Mouse (Mus musculus) CD4-positive, CD25-positive, alpha-beta regulatory T cell (primary cell): Measurements from ENCODE around the gene Cidec. TPM values are rescaled to one million over a fixed set of nuclear protein-coding genes. Genes with fewer than 3 reads are reported as not detected.

ENCODE experiments used
- polyA plus RNA-seq: library from polyadenylated mRNA; unstranded; fragments of 100-300 nt; shearing (Covaris generic); gene quantifications from one replicate; pipeline ENCODE4 v1.2.1, GENCODE M21; 2017

Gene Cidec
- not detected for polyA plus RNA-seq

DNA sequence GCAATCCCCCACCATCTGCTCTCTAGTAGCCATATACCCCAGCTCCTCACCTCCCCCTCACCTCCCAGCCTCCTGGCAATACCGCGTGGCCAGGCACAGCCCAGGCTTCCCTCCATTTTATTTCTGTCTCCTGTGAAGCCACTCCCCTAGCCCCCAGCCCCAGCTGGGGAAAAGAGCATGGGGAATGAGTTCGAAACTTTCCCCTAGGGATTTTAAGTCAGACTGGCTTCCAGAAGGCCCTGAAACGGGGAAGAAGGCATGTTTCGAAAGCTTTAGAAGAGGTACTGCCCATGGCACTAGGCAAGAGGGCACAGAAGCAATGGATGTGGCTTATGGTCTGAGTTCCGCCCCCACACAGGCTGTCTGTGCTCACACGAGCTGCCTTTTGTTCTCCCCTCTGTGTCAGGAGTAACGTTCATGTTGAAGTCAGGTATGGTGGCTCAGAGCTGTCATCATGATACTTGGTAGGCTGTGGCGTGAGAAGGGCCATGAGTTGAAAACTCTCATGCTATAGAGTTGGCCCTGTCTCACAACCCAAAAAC lies at the start of gene Cidec:
Gene Cidec (minus strand): TSS at position 97 of the 542 bp plus-strand sequence.

DNA sequence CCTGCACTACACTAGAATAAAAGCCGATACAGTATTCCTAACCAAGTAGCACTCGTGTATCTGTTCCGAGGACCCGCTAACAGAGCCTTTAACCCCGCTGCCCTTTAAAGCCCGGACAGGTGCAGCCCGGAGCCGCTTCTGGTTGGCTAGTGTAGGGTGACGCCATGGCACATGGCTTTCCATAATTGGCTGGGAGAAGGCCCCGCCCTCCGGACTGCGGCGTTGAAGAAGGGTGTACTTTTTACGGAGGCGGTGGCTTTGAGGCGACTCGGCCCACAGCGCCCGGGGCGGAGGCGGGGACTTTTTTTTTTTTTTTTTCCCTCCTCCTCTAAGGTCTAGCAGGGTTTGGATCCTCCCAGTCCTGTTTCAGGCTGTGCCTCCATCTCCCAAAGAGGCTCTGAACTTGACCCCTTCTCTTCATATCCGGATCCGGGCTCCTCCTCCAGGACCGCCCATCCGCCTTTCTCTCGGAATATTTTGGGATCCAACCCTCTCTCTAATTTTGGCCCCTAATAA lies 47.6 kb upstream of the Cidec start, which contains the start of gene Creld1:
Gene Creld1 (plus strand): TSS at position 198 of the 516 bp plus-strand sequence.

DNA sequence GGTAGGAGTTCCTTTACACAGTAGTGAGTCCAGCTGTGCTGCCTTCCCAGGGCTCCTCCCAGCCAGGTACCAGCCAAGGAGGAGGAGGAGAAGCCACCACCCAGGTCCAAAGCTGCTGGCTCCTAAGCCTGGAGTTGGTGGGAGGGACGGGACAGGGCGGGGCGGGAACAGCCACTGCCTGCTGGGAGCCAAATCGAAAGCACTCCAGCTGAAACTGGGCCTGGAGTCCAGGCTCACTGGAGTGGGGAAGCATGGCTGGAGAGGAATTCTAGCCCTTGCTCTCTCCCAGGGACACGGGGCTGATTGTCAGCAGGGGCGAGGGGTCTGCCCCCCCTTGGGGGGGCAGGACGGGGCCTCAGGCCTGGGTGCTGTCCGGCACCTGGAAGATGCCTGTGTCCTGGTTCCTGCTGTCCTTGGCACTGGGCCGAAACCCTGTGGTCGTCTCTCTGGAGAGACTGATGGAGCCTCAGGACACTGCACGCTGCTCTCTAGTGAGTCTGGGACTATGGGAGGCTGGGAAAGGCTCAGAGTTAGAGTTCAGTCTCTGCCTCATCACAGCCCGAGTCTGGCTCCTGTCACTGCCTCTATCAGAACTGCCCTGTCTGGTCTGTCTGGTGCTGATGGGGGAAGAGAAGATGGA lies 35.9 kb upstream of the Cidec start, which contains the start of gene Il17rc:
Gene Il17rc (plus strand): TSS at position 131 of the 640 bp plus-strand sequence.

DNA sequence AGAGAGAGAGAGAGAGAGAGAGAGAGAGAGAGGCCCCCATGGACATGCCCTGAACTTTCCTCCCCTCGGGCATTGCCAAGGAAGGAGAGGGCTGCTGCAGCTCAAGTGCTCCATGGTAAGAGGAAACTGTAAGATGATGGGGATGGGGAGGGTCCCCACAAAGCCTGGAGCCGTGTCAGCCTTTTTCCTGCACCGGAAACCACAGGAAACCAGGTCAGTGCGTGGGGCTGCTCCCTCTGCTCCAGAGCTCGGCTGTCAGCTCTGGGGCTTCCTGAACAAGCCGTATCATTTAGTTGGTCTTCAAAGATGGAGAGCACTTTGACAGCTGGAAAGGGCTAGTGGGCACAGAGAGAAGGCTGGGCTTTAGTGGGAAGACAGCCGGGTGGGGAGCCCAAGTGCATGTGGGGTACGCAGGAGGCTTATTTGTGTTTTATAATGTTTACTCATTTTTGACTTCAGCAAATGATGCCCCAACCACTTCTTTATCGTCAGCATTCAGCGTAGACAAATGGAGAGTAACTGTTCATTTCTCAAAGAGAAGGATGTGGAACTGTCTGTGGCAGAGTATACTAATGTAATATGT lies 22.5 kb upstream of the Cidec start, which contains the start of gene Il17re:
Gene Il17re (plus strand): TSS at position 533 of the 583 bp plus-strand sequence.

GRCm38 (mm10) chr6:113442442-113443090 lies 7.0 kb upstream of the Cidec start, which contains the start of gene Jagn1:
TSS of gene Jagn1 (plus strand) at chr6:113442569.

DNA sequence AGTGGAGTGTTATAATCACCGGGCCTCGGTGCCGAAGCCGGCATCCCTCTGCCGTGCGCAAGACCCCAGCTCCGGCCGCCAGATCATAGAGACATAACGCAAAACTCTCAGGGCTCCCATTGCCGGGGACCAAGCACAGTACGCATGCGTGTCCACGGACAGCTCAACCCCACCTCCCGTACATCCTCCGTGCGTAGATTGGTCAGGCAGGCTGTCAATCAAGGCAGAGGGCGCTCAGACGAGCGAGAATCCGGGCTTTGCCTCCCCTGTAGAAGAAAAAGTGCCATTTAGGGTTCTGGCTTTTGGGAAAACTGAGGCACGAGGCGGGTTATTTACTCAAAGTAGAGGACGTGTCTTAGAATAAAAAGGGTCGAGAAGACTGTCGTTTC lies 16.4 kb downstream of the Cidec start, which contains the start of gene Rpusd3:
Gene Rpusd3 (minus strand): TSS at position 142 of the 389 bp plus-strand sequence.

GRCm38 (mm10) chr6:113388960-113389359 lies 46.6 kb downstream of the Cidec start, which contains the start of gene Ttll3:
TSS of gene Ttll3 (plus strand) at chr6:113389260.

DNA sequence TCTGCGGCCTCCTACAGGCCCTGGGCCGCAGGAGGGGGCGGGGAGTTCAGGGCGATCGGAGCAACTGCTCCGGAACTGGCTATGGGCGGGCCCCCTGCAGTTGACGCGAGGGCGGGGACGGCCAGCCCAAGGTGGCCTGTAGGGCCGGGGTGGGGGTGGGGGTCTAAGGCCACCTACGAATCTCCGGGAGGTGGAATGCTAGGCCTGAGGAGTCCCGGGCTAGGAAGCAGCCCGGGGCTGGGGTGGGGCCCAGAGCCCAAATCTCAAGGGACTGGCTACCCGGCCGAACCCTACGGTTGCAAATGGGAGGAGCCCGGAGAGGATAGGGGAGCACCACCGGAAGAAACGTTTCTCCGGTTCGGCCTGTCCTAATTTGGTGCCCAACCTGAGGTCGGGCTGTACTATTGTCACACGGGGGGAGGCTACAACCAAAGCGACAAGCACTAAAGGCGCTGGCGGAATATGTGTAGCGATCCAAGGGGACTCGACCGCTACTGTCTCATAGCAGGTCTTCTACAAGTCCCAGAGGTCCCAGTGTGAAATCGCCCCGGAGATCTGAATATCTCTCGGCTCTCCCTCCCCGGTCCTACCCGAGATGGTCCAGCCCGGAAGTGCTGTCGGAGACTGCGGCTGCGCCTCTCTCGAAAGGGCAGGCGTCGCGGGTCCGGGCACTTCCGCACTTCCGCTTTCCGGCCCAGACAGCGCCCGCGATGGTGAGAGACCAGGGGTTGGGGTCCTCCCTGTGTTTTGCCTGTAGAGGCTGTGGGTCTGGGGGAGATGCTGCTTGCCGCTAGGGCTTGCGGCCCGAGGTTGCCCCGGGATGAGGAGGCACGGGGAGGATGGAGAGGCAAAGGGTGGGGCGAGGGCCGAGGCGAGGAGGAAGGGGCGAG lies 57.8 kb downstream of the Cidec start, which contains the start of the genes Tada3 and Arpc4:
Gene Tada3 (minus strand): TSS at position 388 of the 890 bp plus-strand sequence.
Gene Arpc4 (plus strand): TSS at position 620 of the 890 bp plus-strand sequence.

Other genes starting within 250 kb of the Cidec start
- 0.54 TPM for gene Lhfpl4, start 240.4 kb downstream of the Cidec start, polyA plus RNA-seq
- gene Mtmr14, start 197.9 kb downstream of the Cidec start, polyA plus RNA-seq = 54.9 TPM
- not detected for gene Cpne9, start 153.5 kb downstream of the Cidec start, polyA plus RNA-seq
- gene Brpf1, start 128.6 kb downstream of the Cidec start, polyA plus RNA-seq = 53.3 TPM
- 13.0 TPM for gene Ogg1, start 108.8 kb downstream of the Cidec start, polyA plus RNA-seq
- gene Camk1, start 91.8 kb downstream of the Cidec start, polyA plus RNA-seq = 3.5 TPM
- 59.9 TPM for gene Tada3, start 57.9 kb downstream of the Cidec start, polyA plus RNA-seq
- gene Arpc4, start 57.6 kb downstream of the Cidec start, polyA plus RNA-seq = 533 TPM
- gene Ttll3, start 46.5 kb downstream of the Cidec start, polyA plus RNA-seq = 18.7 TPM
- 12.6 TPM for gene Rpusd3, start 16.4 kb downstream of the Cidec start, polyA plus RNA-seq
- 48.4 TPM for gene Jagn1, start 6.8 kb upstream of the Cidec start, polyA plus RNA-seq
- 0.23 TPM for gene Il17re, start 22.7 kb upstream of the Cidec start, polyA plus RNA-seq
- 0.36 TPM for gene Il17rc, start 35.7 kb upstream of the Cidec start, polyA plus RNA-seq
- 10.2 TPM for gene Creld1, start 47.5 kb upstream of the Cidec start, polyA plus RNA-seq
- 0.41 TPM for gene Prrt3, start 66.2 kb upstream of the Cidec start, polyA plus RNA-seq
- 94.3 TPM for gene Emc3, start 95.9 kb upstream of the Cidec start, polyA plus RNA-seq
- gene Fancd2, start 95.9 kb upstream of the Cidec start, polyA plus RNA-seq = 2.1 TPM
- not detected for gene Fancd2os, start 165.0 kb upstream of the Cidec start, polyA plus RNA-seq
- gene Brk1, start 169.0 kb upstream of the Cidec start, polyA plus RNA-seq = 235 TPM
- 33.2 TPM for gene Vhl, start 188.2 kb upstream of the Cidec start, polyA plus RNA-seq
- 58.7 TPM for gene Irak2, start 202.7 kb upstream of the Cidec start, polyA plus RNA-seq